Mouse (Mus musculus): ENCODE data around the gene Gap43. TPM values are rescaled to one million over a fixed set of nuclear protein-coding genes. Genes with fewer than 3 reads are reported as not detected.
"Not testable (repeated sequence)": the region's sequence is repeated elsewhere in the genome, so short reads cannot be mapped to it uniquely, and the experiment has no call there.

Gene Gap43
- total and polyA plus RNA-seq, 3 experiments: not detected

DNA sequence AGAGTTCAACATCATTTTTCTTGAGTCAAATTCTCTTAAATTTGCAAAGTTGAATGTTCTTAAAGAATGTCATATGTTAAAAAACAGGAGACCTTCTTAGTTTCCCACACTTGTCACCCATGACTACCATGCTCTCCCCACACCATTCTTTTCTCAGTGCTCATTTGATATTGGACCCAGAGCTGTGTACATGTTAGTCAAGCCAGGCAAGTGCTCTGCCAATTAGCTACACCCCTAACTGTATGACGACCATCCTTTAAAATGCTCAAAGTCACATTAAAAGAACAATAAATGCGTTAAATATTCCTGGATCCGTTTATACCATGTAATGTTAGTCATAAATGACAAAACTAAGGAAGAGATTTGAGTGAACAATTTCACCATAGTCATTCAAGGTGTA lies 85.2 kb downstream of the Gap43 start:
- H3K36me3 ChIP-seq (replicated peaks): no peaks in the 10 kb centered on the region
- H3K4me3 ChIP-seq (ENCODE audit: low read depth, low read length): no peak overlapping the region
- ATAC-seq (ENCODE audit: extremely low read depth, insufficient number of reproducible peaks, low FRiP score, poor library complexity, severe bottlenecking) (no peak), DNase-seq (ENCODE audit: low spot score) (no peak)
- no peak for TF ChIP-seq POLR2AphosphoS5 (IDR thresholded peaks at IDR 0.05; ENCODE audit: insufficient replicate concordance, low read depth, low read length)
- TF ChIP-seq CTCF (IDR thresholded peaks at IDR 0.05; ENCODE audit: low read depth, low read length): no peak
- no peak for TF ChIP-seq GATA1 (IDR thresholded peaks at IDR 0.05; ENCODE audit: borderline replicate concordance, low read length)
- no peak for TF ChIP-seq TAL1 (conservative IDR thresholded peaks at IDR 0.05; ENCODE audit: low read depth, low read length)
- no peak for TF ChIP-seq GATA2 (IDR thresholded peaks at IDR 0.05; ENCODE audit: borderline replicate concordance, low read depth, low read length)
- H3K4me1 ChIP-seq (ENCODE audit: insufficient read depth, low read depth, low read length): no peaks in the 10 kb centered on the region
- peaks cover 6% of the 10 kb centered on the region for H3K9me3 ChIP-seq (replicated peaks)
- no peaks in the 10 kb centered on the region for H3K27me3 ChIP-seq (ENCODE audit: insufficient read depth, low read length)

DNA sequence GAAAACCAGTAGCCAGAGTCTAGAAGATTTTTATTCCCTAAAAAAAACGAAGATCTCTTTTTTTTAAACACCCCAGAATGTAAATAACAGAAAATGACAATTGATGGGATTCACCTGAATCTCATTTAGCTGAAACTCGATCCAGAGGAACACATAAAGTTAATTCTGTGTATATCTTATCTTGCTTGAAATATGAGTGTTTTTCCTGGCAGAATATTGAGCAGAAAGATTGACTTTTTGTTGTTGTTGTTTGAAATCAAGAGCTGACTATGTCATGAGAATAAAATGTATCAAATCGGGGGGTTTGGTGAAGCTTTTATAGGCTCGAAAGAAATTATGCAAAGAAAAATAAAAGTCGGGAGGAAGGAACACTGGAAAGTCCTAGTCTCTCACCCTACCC lies 88.2 kb downstream of the Gap43 start:
- Histone ChIP-seq H3K4me1 (ENCODE audit: insufficient read depth, low read depth, low read length) (no peaks in the 10 kb centered on the region), H3K9me3 (replicated peaks) (peaks cover 9% of the 10 kb centered on the region), H3K4me3 (ENCODE audit: low read depth, low read length) (no peak overlapping the region), H3K27me3 (ENCODE audit: insufficient read depth, low read length) (no peaks in the 10 kb centered on the region), H3K36me3 (replicated peaks) (no peaks in the 10 kb centered on the region)
- ATAC-seq (ENCODE audit: extremely low read depth, insufficient number of reproducible peaks, low FRiP score, poor library complexity, severe bottlenecking) (no peak), DNase-seq (ENCODE audit: low spot score) (no peak)
- no peak for TF ChIP-seq POLR2AphosphoS5 (IDR thresholded peaks at IDR 0.05; ENCODE audit: insufficient replicate concordance, low read depth, low read length)
- no peak for TF ChIP-seq GATA2 (IDR thresholded peaks at IDR 0.05; ENCODE audit: borderline replicate concordance, low read depth, low read length)
- no peak for TF ChIP-seq CTCF (IDR thresholded peaks at IDR 0.05; ENCODE audit: low read depth, low read length)
- no peak for TF ChIP-seq GATA1 (IDR thresholded peaks at IDR 0.05; ENCODE audit: borderline replicate concordance, low read length)
- TF ChIP-seq TAL1 (conservative IDR thresholded peaks at IDR 0.05; ENCODE audit: low read depth, low read length): no peak

DNA sequence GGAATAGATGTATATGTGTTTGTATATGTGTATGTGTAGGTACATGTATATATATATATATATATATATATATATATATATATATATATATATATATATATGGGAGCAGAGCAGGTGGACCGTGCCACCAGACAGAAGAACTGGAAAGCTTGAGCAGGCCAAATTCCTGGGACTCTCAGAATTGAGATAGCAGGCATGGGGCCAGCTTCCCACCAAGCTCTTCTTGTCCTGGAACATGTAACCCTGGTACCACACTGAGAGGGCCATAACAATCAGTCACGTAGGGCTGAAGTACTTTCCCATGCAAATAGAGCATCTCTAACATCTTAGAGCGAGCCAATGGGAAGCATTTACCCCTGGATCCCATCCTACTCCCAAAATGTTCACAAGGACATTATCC lies 96.3 kb downstream of the Gap43 start:
- not testable (repeated sequence) for DNase-seq (ENCODE audit: low spot score); H3K4me3 ChIP-seq (ENCODE audit: low read depth, low read length); H3K27me3 ChIP-seq (ENCODE audit: insufficient read depth, low read length); H3K4me1 ChIP-seq (ENCODE audit: insufficient read depth, low read depth, low read length); ATAC-seq (ENCODE audit: extremely low read depth, insufficient number of reproducible peaks, low FRiP score, poor library complexity, severe bottlenecking); H3K36me3 ChIP-seq (replicated peaks); H3K9me3 ChIP-seq (replicated peaks)

DNA sequence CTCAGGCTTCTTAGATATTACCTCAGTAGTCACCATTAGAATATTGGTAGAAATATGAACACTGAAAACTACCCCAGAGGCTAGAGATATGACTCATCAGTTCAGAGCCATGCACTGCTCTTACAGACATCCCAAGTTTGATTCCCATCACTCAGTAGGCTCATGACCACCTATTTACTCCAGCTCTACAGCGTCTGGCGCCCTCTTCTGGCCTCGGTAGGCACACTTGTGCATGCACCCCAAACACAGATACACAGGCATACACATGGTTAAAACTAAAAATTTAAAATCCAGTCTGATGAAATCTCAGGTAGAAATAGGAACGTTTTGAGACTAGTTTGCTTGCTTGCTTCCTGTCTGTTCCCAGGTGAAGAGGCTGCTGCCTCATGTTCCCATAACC lies 109.1 kb downstream of the Gap43 start:
- H3K36me3 ChIP-seq (replicated peaks): no peaks in the 10 kb centered on the region
- TF ChIP-seq POLR2AphosphoS5 (IDR thresholded peaks at IDR 0.05; ENCODE audit: insufficient replicate concordance, low read depth, low read length): no peak
- no peak for TF ChIP-seq GATA1 (IDR thresholded peaks at IDR 0.05; ENCODE audit: borderline replicate concordance, low read length)
- TF ChIP-seq GATA2 (IDR thresholded peaks at IDR 0.05; ENCODE audit: borderline replicate concordance, low read depth, low read length): no peak
- no peak for TF ChIP-seq TAL1 (conservative IDR thresholded peaks at IDR 0.05; ENCODE audit: low read depth, low read length)
- TF ChIP-seq CTCF (IDR thresholded peaks at IDR 0.05; ENCODE audit: low read depth, low read length): no peak
- ATAC-seq (ENCODE audit: extremely low read depth, insufficient number of reproducible peaks, low FRiP score, poor library complexity, severe bottlenecking) (no peak), DNase-seq (ENCODE audit: low spot score) (no peak)
- H3K27me3 ChIP-seq (ENCODE audit: insufficient read depth, low read length): no peaks in the 10 kb centered on the region
- H3K9me3 ChIP-seq (replicated peaks): peaks cover 9% of the 10 kb centered on the region; the same call in 1 of the 2 replicates
- H3K4me3 ChIP-seq (ENCODE audit: low read depth, low read length): no peak overlapping the region
- H3K4me1 ChIP-seq (ENCODE audit: insufficient read depth, low read depth, low read length): no peaks in the 10 kb centered on the region
